Mouse (Mus musculus) gastrocnemius, postnatal 36 days (tissue): Measurements from ENCODE around the gene Pde6b. TPM values are rescaled to one million over a fixed set of nuclear protein-coding genes. Genes with fewer than 3 reads are reported as not detected.

Experiments used
- DNase-seq, 2 experiments: peaks; one replicate each; pipeline ENCODE4 v3.0.0; 2022
- intact Hi-C: fragments of 180-260 bp; cut with DNase I; formaldehyde crosslinking; loops from one replicate; pipeline ENCODE4 v1.15.1; 2025
- long read RNA-seq, 2 experiments: library from polyadenylated mRNA; stranded (forward); transcript quantifications; one replicate each; pipeline ENCODE4 v2.0.0; 2021
- total RNA-seq, 2 experiments: library from RNA; stranded (reverse); gene quantifications; 2 replicates each; pipeline ENCODE4 v1.2.3; 2021

Gene Pde6b
- not detected for total RNA-seq
- long read RNA-seq, experiment 1 = 0 reads
- long read RNA-seq, experiment 2, partial matches to known transcripts = 0 of 1 reads
- long read RNA-seq, experiment 2, other reads (novel, unspliced or antisense) = 1 of 1 reads

DNA sequence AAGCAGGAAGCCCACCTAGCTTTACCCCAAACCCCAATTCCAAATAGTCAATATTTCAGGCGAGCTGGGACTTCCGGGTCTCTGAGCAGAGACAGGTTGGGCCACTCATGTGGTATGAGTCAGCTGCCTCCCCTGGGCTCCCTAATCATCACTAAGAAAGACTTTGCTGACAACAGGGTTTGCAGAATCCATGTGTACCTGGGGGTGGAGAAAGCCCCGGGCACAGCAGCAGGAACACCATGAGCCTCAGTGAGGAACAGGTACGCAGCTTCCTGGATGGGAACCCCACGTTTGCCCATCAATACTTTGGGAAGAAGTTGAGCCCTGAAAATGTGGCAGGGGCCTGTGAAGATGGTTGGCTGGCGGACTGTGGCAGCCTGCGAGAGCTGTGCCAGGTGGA lies at the start of gene Pde6b:
Pde6b (plus strand) TSS at position 191 of the 400 bp plus-strand sequence.
- intact Hi-C loops = no loop called here
- DNase-seq = no peak

DNA sequence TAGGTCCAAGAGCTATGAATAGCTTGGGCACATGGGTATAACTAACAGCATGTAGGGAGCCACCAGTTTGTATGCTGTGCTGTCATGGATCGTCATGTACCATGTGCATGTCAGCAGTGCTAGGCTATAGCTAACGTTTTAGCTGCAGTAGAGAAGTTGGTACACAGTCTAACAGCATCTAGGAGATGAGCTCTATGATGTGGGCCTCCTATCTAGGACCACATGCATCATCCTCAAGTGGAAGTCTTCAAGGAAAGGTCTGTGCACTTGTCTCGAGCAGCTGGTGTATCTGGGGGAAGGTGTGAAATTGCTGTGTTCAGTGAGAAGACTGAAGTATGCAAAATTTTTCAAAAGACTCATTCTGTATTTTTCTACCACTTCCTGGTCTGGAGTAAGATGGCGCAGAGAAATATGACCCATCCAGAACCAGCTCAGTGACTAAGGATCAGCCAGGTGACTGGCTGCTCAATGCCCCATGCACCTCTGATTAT lies 44.5 kb upstream of the Pde6b start:
- no peak for DNase-seq
- intact Hi-C loops = no loop called here

DNA sequence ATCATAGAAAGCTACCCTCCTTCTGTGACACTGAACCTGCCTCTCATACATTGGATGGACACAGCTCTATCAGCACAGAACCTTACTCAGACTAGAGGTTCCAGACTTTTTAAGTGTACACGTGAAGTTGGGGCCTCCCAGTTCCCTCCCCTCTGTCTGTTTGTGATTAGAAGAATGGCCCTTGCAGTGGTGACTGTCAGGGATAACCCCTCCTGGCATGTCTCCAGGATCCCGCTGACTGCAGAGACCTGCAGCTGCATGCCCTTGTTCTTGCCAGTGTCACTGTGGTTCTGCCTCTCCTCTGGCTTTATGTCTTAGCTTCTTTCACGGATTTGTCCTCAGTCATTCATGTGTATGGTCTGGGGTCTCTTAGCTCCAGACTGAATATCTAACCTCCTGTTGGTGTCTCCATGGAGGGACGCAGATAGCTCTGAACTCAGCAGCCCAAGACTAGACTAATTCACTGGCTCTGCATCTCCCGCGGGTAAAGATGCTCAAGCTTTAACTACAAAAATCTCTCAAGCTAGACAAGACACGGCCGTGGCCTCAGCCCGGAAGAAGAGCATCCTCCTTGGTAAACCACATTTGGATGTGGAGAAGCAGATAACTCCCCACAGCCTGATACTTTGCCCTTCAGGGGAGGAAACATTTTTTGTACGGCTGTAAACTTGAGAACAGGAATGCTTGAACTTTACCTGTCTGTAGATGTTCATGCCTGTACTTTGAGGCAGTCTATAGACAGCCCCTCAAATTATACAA lies 42.7 kb upstream of the Pde6b start:
- intact Hi-C loops = no loop called here
- no peak for DNase-seq

DNA sequence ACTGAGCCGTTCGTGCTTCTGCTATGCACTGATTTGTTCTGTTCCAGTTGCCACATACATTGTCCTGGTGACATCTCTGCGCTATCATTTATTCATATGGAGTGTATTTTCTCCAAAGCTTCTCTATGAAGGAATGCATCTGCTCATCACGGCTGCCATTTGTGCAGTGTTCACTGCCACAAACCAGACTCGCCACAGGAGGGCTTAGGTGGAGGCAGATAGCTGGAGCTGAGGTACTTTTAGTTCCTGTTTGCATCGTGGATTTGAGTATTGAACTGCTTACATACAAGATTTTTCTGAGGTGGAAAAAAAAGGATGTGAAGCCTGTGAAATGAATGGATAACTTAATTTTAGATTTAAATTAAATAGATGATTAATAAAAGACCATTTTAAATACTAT lies 40.3 kb upstream of the Pde6b start:
- DNase-seq = no peak
- intact Hi-C loops = no loop called here

DNA sequence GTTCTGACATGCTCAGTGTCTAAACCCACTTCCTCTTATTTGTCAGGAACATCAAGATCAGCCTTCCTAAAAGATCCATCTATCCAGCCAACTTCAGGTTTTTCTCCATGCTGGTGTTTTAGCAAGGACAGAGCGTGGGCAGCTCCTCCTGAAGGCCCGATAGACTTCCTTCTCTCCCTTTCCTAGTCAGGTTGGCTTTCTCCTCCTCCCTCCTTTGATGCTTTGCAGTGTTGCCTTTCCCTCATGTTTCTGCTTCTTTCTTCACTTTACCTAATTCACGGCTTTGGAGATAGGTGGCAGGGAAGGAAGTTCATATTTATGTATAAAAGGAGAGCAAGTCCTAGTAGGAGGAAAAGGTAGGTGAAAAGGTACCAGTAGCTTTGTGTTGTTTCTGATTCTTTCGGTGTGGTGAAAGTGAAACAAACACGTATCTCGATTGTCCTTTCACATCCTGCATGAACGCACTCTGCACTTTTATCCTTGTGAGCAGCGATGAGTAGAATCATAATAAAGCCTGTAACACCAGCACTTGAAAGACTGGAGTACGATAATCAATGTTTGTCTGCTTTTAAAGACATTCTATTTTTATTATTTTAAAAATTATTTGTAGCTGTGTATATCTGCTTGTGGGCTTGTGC lies 38.6 kb upstream of the Pde6b start:
- intact Hi-C loops = no loop called here

DNA sequence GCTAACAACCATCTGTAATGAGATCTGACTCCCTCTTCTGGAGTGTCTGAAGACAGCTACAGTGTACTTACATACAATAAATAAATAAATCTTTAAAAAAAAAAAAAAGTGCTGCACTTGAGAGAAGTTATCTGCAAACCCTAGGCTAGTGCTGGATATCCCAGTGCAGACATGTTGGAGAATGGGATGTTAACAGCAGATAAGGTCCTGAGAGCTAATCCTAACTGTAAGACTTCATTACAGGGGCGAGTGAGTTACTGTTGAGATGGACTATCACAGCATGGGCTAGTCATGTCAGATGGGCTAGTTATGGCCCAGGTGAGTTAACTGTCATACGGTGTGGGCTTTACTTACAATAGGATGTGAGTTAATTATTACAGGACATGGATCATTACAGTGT lies 34.1 kb upstream of the Pde6b start:
- DNase-seq = no peak
- intact Hi-C loops = no loop called here

More for the DNA sequence above, 38.6 kb upstream of the Pde6b start:
- DNase-seq = no peak

DNA sequence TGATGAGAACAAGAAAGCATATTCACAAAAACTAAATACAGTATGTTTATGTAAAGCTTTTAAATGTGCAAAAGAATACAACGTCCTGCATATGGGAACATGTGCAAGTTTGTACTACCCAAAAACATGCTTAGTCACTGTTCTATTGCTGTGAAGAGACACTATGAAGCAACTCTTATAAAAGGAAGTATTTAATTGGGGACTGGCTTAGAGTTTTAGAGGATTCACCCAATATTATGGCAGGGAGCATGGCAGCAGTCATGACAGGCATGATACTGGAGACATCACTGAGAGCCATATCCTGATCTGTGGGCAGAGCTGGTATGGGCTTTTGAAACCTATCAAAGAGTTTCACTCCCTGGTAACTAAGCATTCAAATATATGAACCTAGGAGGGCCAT lies 30.3 kb upstream of the Pde6b start:
- no peak for DNase-seq
- intact Hi-C loops = no loop called here

DNA sequence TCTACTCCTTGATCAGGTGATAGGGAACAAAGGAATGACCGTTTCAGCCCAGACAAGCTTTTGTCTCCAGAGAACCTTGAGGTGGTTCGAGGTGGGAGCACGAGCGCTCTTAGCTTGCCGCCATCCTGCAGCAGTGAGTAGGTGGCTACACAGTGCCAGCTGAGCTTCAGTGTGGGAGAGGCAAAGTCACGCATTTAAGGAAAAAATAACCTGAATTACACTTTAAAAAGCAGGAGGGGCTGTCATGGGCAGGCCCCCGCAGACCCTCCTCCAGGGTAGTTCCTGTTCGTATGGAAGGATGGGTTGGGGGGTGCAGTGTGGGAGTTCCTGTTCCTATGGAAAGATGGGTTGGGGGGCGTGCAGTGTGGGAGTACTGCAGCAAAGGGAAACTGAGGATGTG lies 28.7 kb upstream of the Pde6b start:
- intact Hi-C loops = no loop called here

DNA sequence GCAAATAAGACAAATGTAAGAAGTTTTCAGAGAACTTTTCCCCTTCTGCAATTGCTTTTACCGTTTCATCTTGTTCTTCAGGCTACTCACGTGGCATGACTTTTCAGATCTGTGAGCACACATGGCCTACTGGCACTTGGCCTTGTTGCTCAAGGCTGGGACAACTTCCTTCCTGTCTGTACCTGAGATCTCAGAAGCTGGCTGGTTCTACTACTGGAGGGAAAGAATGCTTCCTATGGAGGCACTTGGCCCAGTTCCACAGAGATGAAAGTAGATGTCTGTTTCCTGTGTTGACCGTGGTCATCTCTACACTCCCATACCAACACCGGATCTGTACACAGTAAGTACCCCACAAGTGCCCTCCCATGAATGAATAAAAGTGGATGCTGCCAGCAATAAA lies 28.0 kb upstream of the Pde6b start:
- DNase-seq = no peak
- intact Hi-C loops = no loop called here

More for the DNA sequence above, 28.7 kb upstream of the Pde6b start:
- no peak for DNase-seq

DNA sequence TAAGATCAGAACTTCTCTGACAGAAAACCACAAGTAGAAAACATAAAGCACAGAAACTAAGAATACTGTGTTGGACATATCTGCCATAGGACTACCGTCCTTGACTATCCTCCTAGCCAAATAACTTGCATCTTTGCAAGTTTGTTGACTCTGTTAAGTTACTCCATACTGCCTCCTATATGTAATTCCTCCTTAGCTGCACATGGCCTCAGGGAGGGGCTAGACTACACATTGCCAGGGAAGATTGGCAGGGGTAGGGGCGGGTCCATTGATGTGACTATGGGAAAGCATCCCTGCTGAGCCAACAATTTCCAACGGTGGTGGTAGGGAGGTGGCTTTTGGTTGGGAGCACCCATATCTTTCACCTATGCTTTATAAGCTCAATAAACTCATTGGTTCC lies 25.9 kb upstream of the Pde6b start:
- intact Hi-C loops = no loop called here
- DNase-seq = no peak

DNA sequence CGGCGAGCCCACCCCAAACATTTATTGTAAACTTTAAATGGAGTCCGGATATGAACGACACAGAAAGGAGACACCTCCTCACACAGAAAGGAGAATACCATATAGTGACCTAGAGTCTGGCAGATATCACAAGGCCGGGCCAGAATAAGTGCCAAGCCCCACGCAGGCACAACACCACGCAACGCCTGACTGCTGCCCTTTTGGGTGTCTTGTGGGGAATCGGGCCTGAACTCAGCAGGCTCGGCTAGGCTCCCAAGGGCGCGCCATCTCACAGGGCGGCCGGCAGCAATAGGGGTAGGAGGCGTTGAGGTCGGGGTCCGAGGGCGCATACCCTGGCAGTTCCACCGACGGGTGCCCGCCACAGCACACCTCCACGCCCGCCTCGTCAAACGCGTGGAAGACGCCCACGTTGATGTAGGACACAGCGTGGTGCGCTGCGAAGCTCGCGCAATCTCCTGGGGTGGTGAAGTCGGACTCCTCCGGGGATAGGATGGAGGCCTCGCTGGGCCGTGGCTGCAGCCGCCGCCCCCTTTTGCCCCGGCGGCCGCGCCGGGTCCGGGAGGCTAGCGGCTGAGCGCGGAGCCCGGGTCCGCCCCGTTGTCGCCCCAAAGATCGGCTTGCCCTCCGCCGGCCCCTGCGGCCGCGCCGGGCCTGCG lies 21.7 kb upstream of the Pde6b start:
- intact Hi-C loops = no loop called here
- DNase-seq = no peak

DNA sequence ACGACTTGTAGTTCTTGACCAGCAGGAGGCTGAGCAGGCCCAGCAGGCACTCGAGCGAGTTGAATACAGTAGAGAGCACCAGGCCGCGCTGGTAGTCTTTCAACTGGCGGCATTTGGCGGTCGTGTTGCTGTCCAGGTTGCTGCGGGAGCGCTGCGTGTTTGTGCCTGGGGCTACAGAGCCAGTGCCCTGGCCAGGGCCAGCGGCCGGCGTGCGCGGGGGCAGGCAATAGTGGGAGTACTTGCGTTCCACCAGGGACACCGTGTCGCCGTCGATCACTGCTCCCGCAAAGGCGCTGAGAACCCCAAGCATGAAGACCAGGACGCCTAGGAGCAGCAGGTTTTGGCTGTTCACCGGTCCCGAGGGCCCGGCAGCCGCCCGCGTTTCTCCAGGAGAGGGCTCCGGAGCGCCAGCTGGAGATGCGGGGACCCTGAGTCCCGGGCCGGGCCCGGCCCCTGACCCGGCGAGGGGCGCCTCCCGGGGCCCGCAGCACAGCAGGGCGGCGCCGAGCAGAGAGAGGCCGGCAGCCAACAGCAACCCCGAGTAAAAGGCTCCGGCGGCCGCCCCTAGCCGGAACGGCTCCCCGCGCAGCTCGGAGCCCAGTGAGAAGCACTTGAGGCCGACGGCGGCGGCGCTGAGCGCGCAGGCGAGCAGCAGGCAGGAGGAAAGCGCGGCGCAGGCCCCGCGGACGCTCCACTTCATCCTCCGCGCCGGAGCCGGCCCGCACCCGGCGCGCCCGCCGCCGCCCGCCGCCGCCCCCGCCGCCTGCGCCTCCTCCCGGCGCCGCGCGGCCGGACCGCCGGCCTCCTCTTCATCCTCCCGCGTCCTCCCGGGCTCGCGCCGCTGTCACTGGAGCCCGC lies 21.0 kb upstream of the Pde6b start:
- DNase-seq = peak in 1 of 2 experiments; percentile 31
- intact Hi-C loops = no loop called here

DNA sequence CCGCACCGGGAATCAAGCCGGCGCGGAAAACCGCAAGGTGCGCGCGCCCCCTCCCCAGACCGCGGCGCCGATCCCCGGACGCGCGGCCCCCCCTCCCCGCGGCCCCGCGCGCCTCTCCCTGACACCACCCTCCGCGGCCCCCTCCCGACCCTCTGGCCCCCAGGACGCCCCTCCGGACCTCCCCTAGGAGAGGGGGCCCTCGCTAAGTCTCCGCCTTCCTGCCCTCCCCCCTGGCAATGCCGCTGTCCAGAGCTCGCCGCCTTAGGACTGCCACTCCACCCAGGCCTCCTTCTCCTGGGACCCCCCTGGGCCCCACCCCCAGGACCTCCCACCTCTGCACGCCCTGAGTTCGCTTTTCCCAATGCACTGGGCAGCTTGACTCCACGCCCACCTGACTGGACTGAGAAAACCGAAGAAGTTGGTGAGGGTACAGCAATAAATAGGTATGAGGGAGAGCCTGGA lies 20.3 kb upstream of the Pde6b start, which contains the start of gene Gm42517:
Gm42517 (minus strand) TSS at position 52 of the 462 bp plus-strand sequence.
- intact Hi-C loops = no loop called here
- DNase-seq = no peak

DNA sequence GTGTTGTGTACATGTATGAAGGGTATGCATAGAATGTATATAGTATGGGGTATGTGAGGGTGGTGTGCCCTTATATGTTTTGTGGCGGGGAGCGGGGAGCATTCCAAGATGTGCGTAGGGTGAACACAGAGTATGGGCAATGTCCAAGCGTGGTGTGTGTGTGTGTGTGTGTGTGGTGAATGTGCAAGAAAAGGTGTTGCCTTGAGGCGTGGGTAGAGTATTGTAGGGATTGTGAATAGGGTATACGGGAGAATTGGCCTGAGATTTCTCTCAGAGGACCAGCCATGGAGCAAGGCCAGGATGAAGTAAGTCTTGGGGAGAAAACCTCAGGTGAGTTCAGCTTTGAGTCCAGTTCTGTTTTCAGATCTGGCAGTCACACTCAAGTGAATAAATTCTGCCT lies 19.7 kb upstream of the Pde6b start:
- intact Hi-C loops = no loop called here
- no peak for DNase-seq

DNA sequence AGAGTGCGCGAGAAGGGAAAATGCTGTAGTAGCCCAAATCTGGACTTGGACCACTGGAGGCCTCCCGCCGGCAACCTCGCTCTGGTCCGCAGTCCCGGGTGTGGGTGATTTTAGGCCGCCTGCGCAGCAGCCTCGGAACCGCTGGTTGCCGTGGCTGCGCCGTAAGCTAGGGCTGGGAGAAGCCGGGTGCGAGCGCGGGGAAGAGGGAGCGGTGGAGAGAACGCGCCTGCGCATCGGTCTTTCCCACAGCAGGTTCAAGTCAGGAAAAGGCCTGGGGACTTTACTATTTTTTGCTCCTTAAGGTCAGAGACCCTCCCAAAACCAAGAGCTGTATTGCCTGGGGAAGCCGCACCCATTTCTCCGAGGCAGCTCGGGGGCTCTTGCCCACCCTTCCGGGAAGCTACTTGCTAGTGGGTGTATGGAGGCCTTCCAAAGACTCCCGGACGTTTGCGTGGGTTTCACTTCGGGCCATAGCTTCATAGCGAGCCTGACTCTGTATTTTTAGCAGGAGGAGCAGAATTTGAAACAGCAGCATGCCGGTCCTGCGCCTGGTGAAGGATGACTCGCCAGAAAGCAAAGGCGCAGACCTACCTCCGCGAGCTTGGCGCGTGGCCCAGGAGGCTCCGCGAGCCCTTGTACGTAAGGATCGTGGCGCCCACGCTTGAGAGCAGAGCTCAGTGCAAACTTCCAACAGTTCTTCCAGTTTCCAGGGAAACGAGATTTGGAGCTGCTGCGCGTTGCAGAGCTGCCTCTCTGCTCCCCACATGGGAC lies 19.2 kb upstream of the Pde6b start:
- DNase-seq = no peak

DNA sequence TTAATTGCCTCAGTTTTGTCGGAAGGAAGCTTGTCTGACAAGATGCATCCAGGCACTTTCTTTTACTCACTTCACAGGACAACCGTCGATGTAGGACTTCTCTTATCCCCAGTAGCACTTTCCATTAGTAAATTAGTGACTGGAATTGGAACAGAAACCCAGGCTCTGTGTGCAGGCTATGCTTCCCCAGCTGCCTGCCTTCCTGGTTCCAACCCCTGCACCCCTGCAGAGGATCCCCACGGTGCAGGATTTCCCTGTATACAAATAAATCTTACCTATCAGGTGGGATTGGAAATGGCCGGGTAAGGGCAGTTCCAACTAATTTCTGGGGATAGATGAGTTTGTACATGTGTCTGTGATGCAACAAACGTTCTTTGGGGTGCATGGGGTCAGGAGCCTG lies 18.2 kb upstream of the Pde6b start:
- DNase-seq = no peak
- intact Hi-C loops = no loop called here

More for the DNA sequence above, 19.2 kb upstream of the Pde6b start:
- intact Hi-C loops = no loop called here

DNA sequence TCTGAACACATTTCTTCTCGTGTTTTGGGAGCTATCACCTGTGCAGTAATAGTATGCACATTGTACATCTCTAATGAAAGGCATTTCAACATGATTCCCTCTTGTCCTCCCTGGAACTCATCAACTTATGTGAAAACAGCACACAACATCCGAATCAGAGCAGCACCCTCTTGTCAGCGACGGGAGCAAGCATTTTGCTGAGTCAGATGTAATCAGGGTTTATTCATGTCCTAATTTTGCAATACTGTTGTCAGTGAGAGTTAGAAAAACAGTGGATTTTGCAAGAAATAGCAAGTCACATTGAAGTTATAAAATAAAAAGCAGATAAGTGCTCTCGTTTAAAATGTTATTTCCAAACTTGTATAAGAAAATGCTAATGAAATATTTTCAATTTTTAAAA lies 14.1 kb upstream of the Pde6b start:
- no peak for DNase-seq
- intact Hi-C loops = no loop called here

DNA sequence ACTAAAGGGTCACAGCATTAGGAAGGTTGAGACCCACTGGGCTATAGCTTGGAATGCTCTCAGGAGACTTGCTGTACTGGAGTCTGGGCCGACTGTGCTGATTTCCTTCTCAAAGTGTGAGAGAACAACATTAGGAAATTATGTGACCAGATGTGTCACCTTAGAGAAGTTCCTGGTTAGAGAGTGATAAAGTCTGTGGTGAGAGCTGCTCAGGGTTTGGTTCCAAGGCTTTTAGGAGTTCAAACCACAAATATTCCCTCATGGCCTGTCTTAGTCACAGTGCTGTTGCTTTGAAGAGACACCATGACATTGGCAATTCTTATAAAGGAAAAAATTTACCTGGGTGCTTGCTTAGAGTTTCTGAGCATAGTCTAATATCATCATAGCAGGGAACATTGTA lies 12.1 kb upstream of the Pde6b start:
- no peak for DNase-seq

DNA sequence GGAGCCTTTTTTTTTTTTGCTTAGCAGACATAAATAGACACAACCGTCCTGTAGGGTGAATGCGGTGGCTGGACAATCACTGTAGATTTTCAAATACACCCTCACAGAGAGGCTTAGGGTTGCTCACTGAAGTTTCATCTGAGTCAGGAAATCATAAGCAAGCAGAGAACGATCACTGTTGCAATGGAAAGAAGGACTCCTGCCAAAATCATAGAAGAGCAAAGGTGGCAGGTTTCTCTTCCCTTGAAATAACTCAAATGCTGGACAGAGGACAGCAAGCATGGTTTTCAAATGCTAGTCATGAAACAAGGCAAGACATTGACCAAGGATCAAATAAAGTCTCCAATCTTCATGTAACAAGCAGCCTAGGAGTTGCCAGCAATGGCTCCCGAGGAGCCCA lies 9.8 kb upstream of the Pde6b start:
- no peak for DNase-seq
- intact Hi-C loops = no loop called here

More for the DNA sequence above, 12.1 kb upstream of the Pde6b start:
- intact Hi-C loops = no loop called here
